Mouse (Mus musculus) olfactory bulb, adult 2 months (tissue): ENCODE measurements around the gene Tnfaip1.

Experiments used
- CTCF ChIP-seq: fragments of 200-500 bp; IDR thresholded peaks from 2 replicates; pipeline ENCODE4 v1.5.1; 2012; ENCODE audit warnings: low read depth, mild to moderate bottlenecking, low read length, moderate library complexity; ENCODE audit not compliant: insufficient read depth
- POLR2A ChIP-seq: fragments of 200-500 bp; IDR thresholded peaks from 2 replicates; pipeline ENCODE4 v1.6.1; 2012; ENCODE audit warnings: mild to moderate bottlenecking, low read depth, low read length, moderate library complexity; ENCODE audit not compliant: insufficient read depth

DNA sequence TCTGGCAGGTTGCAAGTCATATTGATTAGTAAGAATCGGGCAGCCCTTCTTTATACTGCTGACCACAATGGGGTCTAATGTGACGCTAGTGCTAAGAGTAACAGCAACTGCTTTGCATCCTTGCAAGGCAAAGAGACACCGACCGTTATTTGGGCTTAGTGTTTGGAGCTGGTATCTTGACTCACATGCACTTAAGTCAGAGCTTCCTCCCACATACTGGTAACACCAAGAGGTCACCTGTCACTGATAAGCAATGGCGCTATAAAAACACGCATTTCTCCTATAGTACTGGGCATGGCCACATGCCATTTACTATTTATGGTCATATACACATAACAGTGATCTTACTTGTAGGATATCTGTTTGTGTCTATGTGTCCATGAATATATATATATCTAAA is 46.7 kb upstream of the Tnfaip1 start:
- TF ChIP-seq CTCF (no peak), POLR2A (no peak)
